Mouse (Mus musculus): ENCODE data around the gene Fam8a1. TPM values are rescaled to one million over a fixed set of nuclear protein-coding genes. Genes with fewer than 3 reads are reported as not detected.

Fam8a1 gene
- 5.8 and 7.1 TPM in 2 replicates for polyA plus RNA-seq (2016; fragmentation: Nextera tagmentation; extraction: Ambion mirVana)

GRCm38 (mm10) chr13:46669048-46669619 lies at the start of gene Fam8a1:
Gene Fam8a1 (plus strand): TSS chr13:46669522.
- peak; percentile 95 for DNase-seq (ENCODE audit: low spot score)
- under 1% methylated on average over 45 of the region's 46 CpGs for WGBS
- Histone ChIP-seq H3K4me3 (peak within 1 kb of the TSS; percentile 92), H3K9me3 (no peaks in the 10 kb centered on the region), H3K27me3 (replicated peaks; ENCODE audit: low read depth, poor library complexity, severe bottlenecking) (no peaks in the 10 kb centered on the region), H3K36me3 (replicated peaks) (peaks cover 27% of the 10 kb centered on the region), H3K27ac (replicated peaks) (peak within 1 kb of the TSS; percentile 88), H3K4me1 (peaks cover 15% of the 10 kb centered on the region)

- DNase-seq (ENCODE audit: low spot score), result peak; percentile 38
- peak overlapping the region; percentile 4; the same call in 1 of the 2 replicates for H3K4me3 ChIP-seq
Observed at GRCm38 (mm10) chr13:46619633-46620032, 49.7 kb upstream of the Fam8a1 start.

GRCm38 (mm10) chr13:46620964-46621757 lies 48.2 kb upstream of the Fam8a1 start:
- Histone ChIP-seq H3K27me3 (replicated peaks; ENCODE audit: low read depth, poor library complexity, severe bottlenecking) (no peaks in the 10 kb centered on the region), H3K9me3 (no peaks in the 10 kb centered on the region), H3K36me3 (replicated peaks) (no peaks in the 10 kb centered on the region), H3K4me1 (peaks cover 17% of the 10 kb centered on the region), H3K4me3 (no peak overlapping the region), H3K27ac (replicated peaks) (peak overlapping the region; percentile 35; the same call in 1 of the 2 replicates)
- no peak for DNase-seq (ENCODE audit: low spot score)
- WGBS, result 78% methylated on average over 7 of the region's 7 CpGs

More at GRCm38 (mm10) chr13:46619633-46620032, 49.7 kb upstream of the Fam8a1 start:
- WGBS, result 55% methylated on average over 11 of the region's 11 CpGs
- H3K9me3 ChIP-seq, result no peaks in the 10 kb centered on the region
- H3K36me3 ChIP-seq (replicated peaks), result no peaks in the 10 kb centered on the region
- H3K4me1 ChIP-seq, result peaks cover 17% of the 10 kb centered on the region
- H3K27me3 ChIP-seq (replicated peaks; ENCODE audit: low read depth, poor library complexity, severe bottlenecking), result no peaks in the 10 kb centered on the region
- H3K27ac ChIP-seq (replicated peaks), result no peak overlapping the region; the same call in 1 of the 2 replicates

GRCm38 (mm10) chr13:46626608-46627007 lies 42.7 kb upstream of the Fam8a1 start:
- WGBS, result 93% methylated on average over 9 of the region's 9 CpGs
- H3K36me3 ChIP-seq (replicated peaks), result no peaks in the 10 kb centered on the region
- H3K4me3 ChIP-seq, result no peak overlapping the region
- 0 out of 2 replicates have a peak, but pooled peaks cover 2% of the 10 kb centered on the region for H3K4me1 ChIP-seq
- DNase-seq (ENCODE audit: low spot score), result no peak
- H3K9me3 ChIP-seq, result no peaks in the 10 kb centered on the region
- H3K27ac ChIP-seq (replicated peaks), result no peak overlapping the region
- no peaks in the 10 kb centered on the region for H3K27me3 ChIP-seq (replicated peaks; ENCODE audit: low read depth, poor library complexity, severe bottlenecking)

- DNase-seq (ENCODE audit: low spot score), result no peak
- 92% methylated on average over 10 of the region's 10 CpGs for WGBS
- no peaks in the 10 kb centered on the region for H3K36me3 ChIP-seq (replicated peaks)
Observed at GRCm38 (mm10) chr13:46627841-46628240, 41.5 kb upstream of the Fam8a1 start.

GRCm38 (mm10) chr13:46629391-46629790 lies 39.9 kb upstream of the Fam8a1 start:
- DNase-seq (ENCODE audit: low spot score), result no peak
- Histone ChIP-seq H3K27me3 (replicated peaks; ENCODE audit: low read depth, poor library complexity, severe bottlenecking) (no peaks in the 10 kb centered on the region), H3K4me3 (no peak overlapping the region), H3K36me3 (replicated peaks) (no peaks in the 10 kb centered on the region), H3K27ac (replicated peaks) (no peak overlapping the region), H3K4me1 (peaks cover 21% of the 10 kb centered on the region), H3K9me3 (no peaks in the 10 kb centered on the region)
- 87% methylated on average over 6 of the region's 6 CpGs for WGBS

More at GRCm38 (mm10) chr13:46627841-46628240, 41.5 kb upstream of the Fam8a1 start:
- Histone ChIP-seq H3K9me3 (no peaks in the 10 kb centered on the region), H3K27me3 (replicated peaks; ENCODE audit: low read depth, poor library complexity, severe bottlenecking) (no peaks in the 10 kb centered on the region), H3K4me1 (peaks cover 5% of the 10 kb centered on the region), H3K4me3 (no peak overlapping the region), H3K27ac (replicated peaks) (no peak overlapping the region)

- WGBS, result 57% methylated on average over 4 of the region's 4 CpGs
- H3K4me3 ChIP-seq, result no peak overlapping the region
- H3K9me3 ChIP-seq, result no peaks in the 10 kb centered on the region; the same call in 1 of the 2 replicates
- no peaks in the 10 kb centered on the region for H3K27me3 ChIP-seq (replicated peaks; ENCODE audit: low read depth, poor library complexity, severe bottlenecking)
- no peak overlapping the region for H3K27ac ChIP-seq (replicated peaks)
- H3K4me1 ChIP-seq, result peaks cover 22% of the 10 kb centered on the region
- DNase-seq (ENCODE audit: low spot score), result no peak
- no peaks in the 10 kb centered on the region for H3K36me3 ChIP-seq (replicated peaks)
Observed at GRCm38 (mm10) chr13:46632796-46633195, 36.5 kb upstream of the Fam8a1 start.

GRCm38 (mm10) chr13:46633320-46634132 lies 35.8 kb upstream of the Fam8a1 start:
- Histone ChIP-seq H3K4me3 (peak overlapping the region; percentile 42), H3K4me1 (peaks cover 22% of the 10 kb centered on the region), H3K9me3 (no peaks in the 10 kb centered on the region; the same call in 1 of the 2 replicates), H3K27me3 (replicated peaks; ENCODE audit: low read depth, poor library complexity, severe bottlenecking) (no peaks in the 10 kb centered on the region), H3K27ac (replicated peaks) (peak overlapping the region; percentile 83), H3K36me3 (replicated peaks) (no peaks in the 10 kb centered on the region)
- DNase-seq (ENCODE audit: low spot score), result peak; percentile 77
- 41% methylated on average over 18 of the region's 18 CpGs for WGBS

GRCm38 (mm10) chr13:46634133-46634488 lies 35.2 kb upstream of the Fam8a1 start:
- Histone ChIP-seq H3K27ac (replicated peaks) (peak overlapping the region; percentile 83), H3K4me3 (peak overlapping the region; percentile 42)
- WGBS, result 55% methylated on average over 6 of the region's 6 CpGs

GRCm38 (mm10) chr13:46640608-46641468 lies 28.5 kb upstream of the Fam8a1 start:
- Histone ChIP-seq H3K36me3 (replicated peaks) (no peaks in the 10 kb centered on the region), H3K27me3 (replicated peaks; ENCODE audit: low read depth, poor library complexity, severe bottlenecking) (no peaks in the 10 kb centered on the region), H3K4me3 (no peak overlapping the region), H3K9me3 (peaks cover 8% of the 10 kb centered on the region; the same call in 1 of the 2 replicates), H3K4me1 (no peaks in the 10 kb centered on the region), H3K27ac (replicated peaks) (no peak overlapping the region)
- WGBS, result 91% methylated on average over 10 of the region's 10 CpGs
- DNase-seq (ENCODE audit: low spot score), result no peak

More at GRCm38 (mm10) chr13:46634133-46634488, 35.2 kb upstream of the Fam8a1 start:
- Histone ChIP-seq H3K27me3 (replicated peaks; ENCODE audit: low read depth, poor library complexity, severe bottlenecking) (no peaks in the 10 kb centered on the region), H3K36me3 (replicated peaks) (no peaks in the 10 kb centered on the region), H3K9me3 (no peaks in the 10 kb centered on the region; the same call in 1 of the 2 replicates), H3K4me1 (peaks cover 22% of the 10 kb centered on the region)
- DNase-seq (ENCODE audit: low spot score), result no peak

- no peaks in the 10 kb centered on the region for H3K36me3 ChIP-seq (replicated peaks)
- WGBS, result 85% methylated on average over 4 of the region's 4 CpGs
- H3K4me3 ChIP-seq, result no peak overlapping the region
- no peak for DNase-seq (ENCODE audit: low spot score)
- H3K9me3 ChIP-seq, result peaks cover 8% of the 10 kb centered on the region; the same call in 1 of the 2 replicates
- H3K27me3 ChIP-seq (replicated peaks; ENCODE audit: low read depth, poor library complexity, severe bottlenecking), result no peaks in the 10 kb centered on the region
- H3K4me1 ChIP-seq, result no peaks in the 10 kb centered on the region
- no peak overlapping the region for H3K27ac ChIP-seq (replicated peaks)
Observed at GRCm38 (mm10) chr13:46642318-46642717, 27.0 kb upstream of the Fam8a1 start.

Measured in embryonic facial prominence, embryonic 10.5 days (tissue).